Mouse (Mus musculus): ENCODE measurements around the gene Adarb2.
A peak's percentile ranks its signal among the peaks of the same experiment; 100 is the strongest.

Gene Adarb2

DNA sequence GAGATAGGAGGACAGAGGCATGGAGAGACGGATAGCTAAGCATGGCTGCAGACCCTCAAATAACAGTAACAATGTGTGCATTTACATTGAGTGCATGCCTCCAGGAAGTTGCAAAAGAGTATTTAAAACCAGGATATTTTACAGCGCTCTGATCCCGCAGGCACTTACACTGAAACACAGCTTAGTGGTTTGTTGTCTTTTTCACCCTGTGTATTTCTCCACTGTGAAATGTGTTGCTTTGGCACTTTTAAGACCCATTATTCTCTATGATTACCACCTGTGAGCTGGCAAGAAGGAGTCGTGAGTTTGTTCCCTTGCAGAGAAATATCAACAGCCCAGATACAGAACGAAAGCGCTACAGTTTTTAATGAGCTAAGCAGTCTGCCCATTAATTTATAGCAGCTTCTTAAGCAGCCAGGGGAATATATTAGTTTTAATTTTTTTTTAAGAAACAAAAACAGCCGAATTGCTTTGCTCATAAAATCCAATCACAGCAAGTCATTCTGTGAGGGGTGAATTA, 167.3 kb downstream of the Adarb2 start:
- DNase-seq (ENCODE audit: low spot score) = no peak

DNA sequence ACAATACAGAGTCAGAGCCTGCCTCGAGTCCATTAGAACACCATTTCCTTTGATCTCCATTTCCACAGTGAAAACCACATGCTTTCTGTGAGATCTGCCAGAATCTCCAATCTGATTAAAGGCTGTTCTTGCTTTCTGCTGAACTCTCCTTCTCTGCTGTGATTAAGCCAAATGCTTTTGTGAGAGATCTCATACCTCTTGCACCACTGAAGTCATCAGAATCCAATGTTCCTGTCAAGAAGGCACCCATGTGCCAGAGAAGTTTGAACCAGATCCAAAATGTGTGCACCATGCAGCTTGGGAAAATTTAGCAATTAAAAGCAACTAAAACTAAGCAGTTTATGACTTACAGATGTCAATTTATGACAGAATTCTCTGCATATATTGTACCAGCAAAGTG, 185.9 kb downstream of the Adarb2 start:
- DNase-seq (ENCODE audit: low spot score) = no peak

- DNase-seq (ENCODE audit: low spot score) = no peak
Measured at GRCm38 (mm10) chr13:8400265-8401041, 197.8 kb downstream of the Adarb2 start.

GRCm38 (mm10) chr13:8402324-8402873, 199.7 kb downstream of the Adarb2 start:
- DNase-seq (ENCODE audit: low spot score) = no peak

- no peak for DNase-seq (ENCODE audit: low spot score)
Measured at GRCm38 (mm10) chr13:8406020-8406419, 203.4 kb downstream of the Adarb2 start.

GRCm38 (mm10) chr13:8410353-8411318, 208.0 kb downstream of the Adarb2 start:
- DNase-seq (ENCODE audit: low spot score) = no peak

DNA sequence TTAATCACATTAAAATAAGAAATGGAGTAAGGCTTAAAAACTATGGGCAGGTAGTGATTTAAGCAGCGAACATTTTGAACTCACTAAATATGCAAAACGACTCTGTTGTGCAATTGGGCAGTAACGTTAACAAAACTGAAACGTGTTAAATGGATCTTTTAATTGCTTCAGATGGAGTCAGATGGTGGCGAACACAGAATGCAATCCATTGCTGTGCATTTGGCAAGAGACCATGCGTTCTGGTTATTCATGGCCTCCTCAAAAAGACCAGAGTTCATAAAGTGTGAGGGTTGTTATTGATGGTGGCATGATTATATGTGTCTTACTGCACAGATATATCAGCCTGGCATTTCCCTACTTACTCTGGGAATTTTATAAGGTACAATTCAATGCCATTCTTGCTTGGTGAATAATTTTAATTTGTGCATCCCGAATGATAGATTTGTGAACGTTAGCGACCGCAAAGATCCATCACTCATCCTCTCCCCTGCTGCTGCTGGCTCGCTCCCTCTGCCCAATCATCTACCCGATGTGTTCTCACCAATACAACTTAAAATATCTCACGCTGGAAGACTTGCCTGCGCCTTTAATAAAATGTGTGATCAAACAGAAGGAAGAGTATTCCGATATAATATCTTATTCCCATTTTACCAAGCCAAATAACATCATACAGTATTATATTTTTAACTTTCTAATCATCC, 221.5 kb downstream of the Adarb2 start:
- no peak for DNase-seq (ENCODE audit: low spot score)

DNA sequence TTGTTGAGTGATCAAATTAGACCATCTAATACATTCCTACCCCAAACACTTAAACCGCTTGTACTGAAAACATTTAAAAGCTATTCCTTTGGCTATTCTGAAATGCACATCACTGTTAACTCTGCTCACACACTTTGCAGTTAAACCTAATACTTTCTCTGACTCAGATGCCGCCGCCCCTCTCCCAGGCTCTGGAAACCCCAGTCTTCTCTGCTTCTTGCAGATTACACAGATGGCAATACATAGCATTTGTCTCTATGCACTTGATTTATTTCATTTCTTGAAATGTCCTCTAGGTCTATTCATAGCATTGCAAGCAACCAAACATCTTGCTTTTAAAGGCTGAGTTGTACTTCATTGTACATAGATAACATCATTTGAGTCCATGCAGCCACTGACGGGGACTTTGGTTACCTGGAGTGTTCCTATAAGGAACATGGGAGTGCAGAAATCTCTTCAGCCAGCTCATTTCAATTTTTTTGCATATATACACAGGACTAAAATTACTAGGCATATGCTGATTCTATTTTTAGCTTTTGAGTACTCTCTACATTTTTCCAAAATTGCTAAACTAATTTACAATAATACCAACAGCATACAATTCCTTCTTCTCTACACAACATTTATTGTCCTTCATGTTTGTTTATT, 236.6 kb downstream of the Adarb2 start:
- DNase-seq (ENCODE audit: low spot score) = no peak

DNA sequence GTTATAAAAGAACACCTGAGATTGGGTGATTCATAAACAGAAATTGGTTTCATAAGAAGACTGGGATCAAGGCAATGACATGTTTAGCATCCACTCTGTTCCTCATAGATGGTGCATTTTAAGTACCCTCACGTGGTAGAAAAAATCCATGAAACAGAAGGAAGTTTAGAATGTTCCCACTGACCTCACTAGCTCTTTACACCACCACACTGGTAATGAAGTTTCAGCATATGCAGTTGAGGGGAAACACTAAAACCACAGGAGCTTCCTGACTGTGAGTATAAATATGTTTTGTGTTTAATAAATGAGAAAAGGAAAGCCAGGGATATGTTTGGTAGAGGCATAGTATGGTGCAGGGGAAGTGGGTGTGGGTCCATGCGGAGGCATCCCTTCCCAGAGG, 242.7 kb downstream of the Adarb2 start:
- DNase-seq (ENCODE audit: low spot score) = no peak

DNA sequence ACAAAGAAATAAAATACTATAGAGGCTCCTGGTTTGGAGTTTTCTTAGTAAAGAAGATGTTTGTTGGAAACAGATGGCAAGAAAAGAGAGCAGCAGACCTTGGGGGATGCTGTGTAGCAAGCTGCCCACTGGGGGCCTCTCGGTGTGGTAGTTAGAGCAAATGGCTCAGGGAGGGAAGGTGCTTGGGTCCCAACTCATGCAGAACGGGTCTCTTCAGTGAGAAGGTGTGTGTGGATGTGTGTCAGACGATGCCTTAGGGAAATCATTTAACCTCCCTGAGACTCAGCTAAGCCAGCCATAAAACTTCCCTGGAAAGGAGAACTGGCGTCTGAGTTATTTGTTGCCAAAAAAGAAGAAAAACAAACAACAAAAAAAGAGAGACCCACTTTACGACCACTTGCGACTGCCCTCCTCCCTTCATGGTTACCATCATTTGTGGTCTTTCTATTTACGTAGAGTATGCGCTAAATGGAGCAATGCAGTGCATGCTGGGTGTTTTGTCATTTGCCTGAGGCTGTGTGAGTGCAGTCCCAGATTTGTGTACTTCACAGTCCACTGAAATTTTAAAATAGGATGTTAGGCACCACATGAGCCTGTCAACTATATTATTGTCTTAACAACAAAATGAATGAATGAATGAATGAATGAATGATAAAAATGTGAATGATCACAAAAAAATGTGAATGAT, 245.7 kb downstream of the Adarb2 start:
- no peak for DNase-seq (ENCODE audit: low spot score)

DNA sequence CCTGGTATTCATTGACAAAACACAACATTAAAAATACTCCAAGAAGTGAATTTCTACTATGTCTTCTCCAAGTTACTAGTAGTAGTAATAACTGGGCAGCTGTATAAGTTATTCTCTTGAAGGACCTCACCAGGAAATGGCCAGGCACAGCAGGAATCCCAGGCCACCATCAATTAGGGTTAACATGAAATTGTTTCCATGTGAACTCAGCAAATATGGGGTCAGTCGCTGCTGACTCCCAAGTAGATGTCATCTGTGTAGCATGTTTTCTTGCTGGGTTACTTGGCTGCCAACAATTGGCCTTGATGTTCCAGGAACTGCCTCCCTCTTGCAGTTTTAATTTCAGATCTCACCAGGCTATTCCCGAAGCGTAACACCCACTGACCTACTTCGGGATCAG, 248.9 kb downstream of the Adarb2 start:
- peak; percentile 1 for DNase-seq (ENCODE audit: low spot score)

- no peak for DNase-seq (ENCODE audit: low spot score)
Measured at GRCm38 (mm10) chr13:8456886-8457285, 254.2 kb downstream of the Adarb2 start.

GRCm38 (mm10) chr13:8457831-8458230, 255.2 kb downstream of the Adarb2 start:
- DNase-seq (ENCODE audit: low spot score) = no peak

- no peak for DNase-seq (ENCODE audit: low spot score)
Measured at GRCm38 (mm10) chr13:8467591-8468366, 265.1 kb downstream of the Adarb2 start.

- no peak for DNase-seq (ENCODE audit: low spot score)
Measured at GRCm38 (mm10) chr13:8476237-8476636, 273.6 kb downstream of the Adarb2 start.

DNA sequence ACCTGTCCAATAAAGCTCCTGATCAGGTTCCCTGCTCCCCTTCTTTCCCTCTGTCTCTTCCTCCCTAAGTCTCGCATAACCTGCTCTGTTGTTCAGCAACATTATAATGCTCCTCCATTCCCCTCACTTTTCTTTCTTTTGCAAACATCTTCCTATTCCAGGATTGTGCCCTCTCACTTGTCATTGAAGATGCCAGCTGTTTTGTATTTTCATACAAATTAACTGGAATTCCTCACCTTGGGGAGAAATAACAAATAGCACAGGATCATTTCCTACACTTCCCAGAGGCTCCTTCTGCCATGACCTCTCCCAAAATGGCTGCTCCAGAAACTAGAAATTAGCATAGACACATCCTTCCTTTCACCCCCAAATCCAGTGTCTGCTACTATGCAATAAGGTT, 276.1 kb downstream of the Adarb2 start:
- no peak for DNase-seq (ENCODE audit: low spot score)

DNA sequence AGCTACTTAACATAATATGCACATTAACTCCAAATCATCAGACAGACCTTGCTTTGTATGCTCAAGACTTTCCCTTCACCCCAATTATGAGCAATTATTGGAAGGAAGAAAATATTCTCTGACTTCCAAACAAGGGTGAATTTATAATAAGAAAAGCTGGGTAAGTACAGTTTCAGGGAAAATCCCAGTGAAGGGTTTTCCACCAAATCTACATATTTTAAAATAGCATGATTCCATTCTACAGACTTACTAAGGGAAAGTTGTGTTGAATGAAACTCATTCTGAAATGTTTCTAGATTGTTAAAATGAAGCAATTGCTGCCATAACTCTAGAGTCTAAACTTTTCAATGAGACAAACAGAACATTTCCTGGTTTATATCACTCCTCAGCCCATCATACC, 277.3 kb downstream of the Adarb2 start:
- DNase-seq (ENCODE audit: low spot score) = no peak

GRCm38 (mm10) chr13:8481347-8481746, 278.7 kb downstream of the Adarb2 start:
- DNase-seq (ENCODE audit: low spot score) = no peak

- no peak for DNase-seq (ENCODE audit: low spot score)
Measured at GRCm38 (mm10) chr13:8484592-8485272, 282.1 kb downstream of the Adarb2 start.
